Mouse (Mus musculus) pancreas, adult 10 weeks (tissue): Measurements from ENCODE around the gene Psg22. TPM values are rescaled to one million over a fixed set of nuclear protein-coding genes. Genes with fewer than 3 reads are reported as not detected.

ENCODE experiments used
- polyA plus RNA-seq: library from polyadenylated mRNA; stranded (reverse); fragments of 350-450 nt; fragmentation: Illumina TruSeq; extraction: RNeasy Lipid Tissue Mini Kit (QIAGEN cat#74804); gene quantifications from one replicate; pipeline ENCODE4 v1.2.3, GENCODE M21; 2015; ENCODE audit warnings: low read depth, low replicate concordance; ENCODE audit not compliant: insufficient read depth

Psg22 gene
- polyA plus RNA-seq = not detected

GRCm38 (mm10) chr7:18717790-18718189 is at the start of gene Psg22:
Gene Psg22 (plus strand): TSS chr7:18718090.

GRCm38 (mm10) chr7:18686085-18686484 is 31.8 kb upstream of the Psg22 start, which contains the start of gene Psg20:
Gene Psg20 (minus strand): TSS chr7:18686185.

Other genes with a start within 250 kb of the Psg22 start
- not detected for gene Psg26, start 233.9 kb upstream of the Psg22 start, polyA plus RNA-seq
- gene Psg25, start 185.8 kb upstream of the Psg22 start, polyA plus RNA-seq = not detected
- gene Psg27, start 150.8 kb upstream of the Psg22 start, polyA plus RNA-seq = not detected
- not detected for gene Psg23, start 101.6 kb upstream of the Psg22 start, polyA plus RNA-seq
- gene Psg21, start 61.4 kb upstream of the Psg22 start, polyA plus RNA-seq = not detected
- not detected for gene Psg20, start 31.9 kb upstream of the Psg22 start, polyA plus RNA-seq
- not detected for gene Psg19, start 80.4 kb downstream of the Psg22 start, polyA plus RNA-seq
- gene Psg17, start 103.5 kb downstream of the Psg22 start, polyA plus RNA-seq = not detected
- 4.3 TPM for gene Mill2, start 121.9 kb downstream of the Psg22 start, polyA plus RNA-seq
- not detected for gene Pglyrp1, start 153.2 kb downstream of the Psg22 start, polyA plus RNA-seq
- gene Ccdc61, start 192.3 kb downstream of the Psg22 start, polyA plus RNA-seq = 4.1 TPM
- 2.3 TPM for gene Nova2, start 207.8 kb downstream of the Psg22 start, polyA plus RNA-seq